Comparison of ENCODE assay signal across 16 mouse cellular contexts in genomic region chr12:51361294-51361693, GRCm38 (mm10).
"Had no signal": no experiment of that assay in that cellular context is flagged by ENCODE, and none has a peak within 500 bp of the region (broad histone marks: within the 10 kb centered on the region; RNA-seq: fewer than 3 reads in every experiment).

No protein-coding gene starts in this region.

- H3K4me3 ChIP-seq: neural tube, embryonic 13.5 days; neural tube, embryonic 15.5 days; stomach, embryonic 15.5 days had no signal

- H3K4me2 ChIP-seq: neural tube, embryonic 13.5 days; neural tube, embryonic 15.5 days; stomach, embryonic 15.5 days had no signal

- H3K27me3 ChIP-seq: neural tube, embryonic 13.5 days; neural tube, embryonic 15.5 days; stomach, embryonic 15.5 days had no signal

- H3K9ac ChIP-seq: neural tube, embryonic 13.5 days; neural tube, embryonic 15.5 days; stomach, embryonic 15.5 days had no signal

- H3K27ac ChIP-seq: neural tube, embryonic 13.5 days; neural tube, embryonic 15.5 days; stomach, embryonic 15.5 days; stomach, postnatal 0 days had no signal

- H3K4me1 ChIP-seq: neural tube, embryonic 13.5 days; neural tube, embryonic 15.5 days; stomach, embryonic 15.5 days had no signal

- DNase-seq: retina, postnatal 1 day; right cerebral cortex, adult 18-20 months; right cerebral cortex, postnatal 14 days; right cerebral cortex, postnatal 25 days; right cerebral cortex, postnatal 4 days; spleen, adult 18-20 months; thymus, adult 18-20 months; thymus, adult 2 months; thymus, postnatal 14 days; thymus, postnatal 25 days; thymus, postnatal 36 days; thymus, postnatal 4 days had no signal

- H3K9me3 ChIP-seq: neural tube, embryonic 13.5 days; neural tube, embryonic 15.5 days; stomach, embryonic 15.5 days had no signal
